Mouse (Mus musculus): ENCODE results near the gene Xylt1.

Xylt1 gene

DNA sequence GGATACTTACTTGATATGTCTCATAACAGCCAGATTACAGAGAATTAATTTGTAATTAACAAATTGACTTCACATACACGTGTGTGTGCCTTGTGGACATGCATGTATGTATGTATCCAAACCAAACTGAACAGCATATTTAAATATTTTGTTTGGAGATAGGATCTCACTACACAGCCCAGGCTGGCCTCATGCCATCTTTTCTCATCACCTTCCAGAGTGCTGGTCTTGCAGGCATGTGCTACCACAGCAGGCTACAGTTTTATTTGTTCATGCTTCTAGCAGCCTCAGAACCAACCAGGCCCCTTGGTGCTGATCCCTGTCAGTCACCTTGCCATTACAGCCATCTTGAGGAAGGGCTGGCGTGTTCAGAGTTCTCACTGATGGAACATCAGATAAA lies 233.6 kb downstream of the Xylt1 start:
- DNase-seq (ENCODE audit: low read depth): no peak

DNA sequence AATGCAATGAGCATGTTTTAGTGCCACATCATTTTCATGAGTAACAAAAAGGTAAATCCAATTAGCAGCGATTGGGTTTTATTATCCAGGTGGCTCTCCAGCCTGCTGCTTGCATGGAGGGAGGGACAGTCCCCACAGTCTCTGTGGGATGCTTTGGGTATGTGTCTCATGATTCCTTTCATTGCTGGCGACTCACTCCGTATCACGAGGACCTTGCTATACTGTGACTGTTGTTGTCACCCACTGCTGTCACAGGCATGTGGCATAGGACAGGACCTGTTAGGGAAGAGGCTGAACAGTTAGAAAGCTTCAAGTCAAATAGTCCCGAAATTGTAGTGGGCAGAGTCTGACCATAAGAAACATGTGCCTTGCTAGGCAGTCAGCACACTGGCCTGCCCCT lies 234.1 kb downstream of the Xylt1 start:
- DNase-seq (ENCODE audit: low read depth): no peak

DNA sequence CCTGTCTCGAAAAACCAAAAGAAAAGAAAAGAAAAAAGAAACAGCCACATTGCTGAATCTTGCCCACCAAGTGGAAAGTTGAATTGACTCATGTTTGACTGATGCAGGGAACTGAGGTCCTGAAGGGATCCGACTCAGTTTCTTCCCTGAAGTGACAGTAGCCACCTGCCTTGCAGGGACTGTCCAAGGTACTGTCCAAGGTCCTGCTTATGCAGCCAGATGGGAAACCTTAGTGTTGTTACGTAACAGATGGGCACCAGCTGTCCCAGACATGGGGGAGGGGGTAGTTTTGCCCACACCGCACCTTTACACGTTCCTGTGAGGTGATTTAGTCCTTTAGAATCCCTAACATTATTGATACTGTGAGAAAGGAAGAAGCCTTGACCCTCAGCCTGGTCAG lies 235.5 kb downstream of the Xylt1 start:
- DNase-seq (ENCODE audit: low read depth): no peak

DNA sequence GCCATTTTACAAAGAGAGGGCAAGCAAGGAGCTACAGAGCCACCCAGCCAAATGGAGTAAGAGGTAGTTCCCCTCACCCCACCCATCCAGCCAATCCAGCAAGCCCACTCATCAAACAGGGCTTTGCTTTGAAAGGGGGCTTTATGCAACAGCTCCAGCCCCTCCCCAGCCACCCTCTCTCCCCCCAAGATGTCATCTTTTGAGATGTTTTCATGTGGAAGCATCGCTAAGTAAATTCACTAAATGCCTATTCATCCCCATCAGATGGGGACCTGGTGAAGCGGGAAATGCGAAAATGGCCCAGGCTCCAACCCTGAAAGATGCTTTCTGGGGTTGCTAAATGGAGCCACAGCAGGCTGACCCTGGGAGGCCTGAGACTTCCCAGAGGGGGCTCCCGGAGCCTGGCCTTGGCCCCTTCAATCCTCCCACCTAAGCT lies 238.0 kb downstream of the Xylt1 start:
- DNase-seq (ENCODE audit: low read depth): no peak

DNA sequence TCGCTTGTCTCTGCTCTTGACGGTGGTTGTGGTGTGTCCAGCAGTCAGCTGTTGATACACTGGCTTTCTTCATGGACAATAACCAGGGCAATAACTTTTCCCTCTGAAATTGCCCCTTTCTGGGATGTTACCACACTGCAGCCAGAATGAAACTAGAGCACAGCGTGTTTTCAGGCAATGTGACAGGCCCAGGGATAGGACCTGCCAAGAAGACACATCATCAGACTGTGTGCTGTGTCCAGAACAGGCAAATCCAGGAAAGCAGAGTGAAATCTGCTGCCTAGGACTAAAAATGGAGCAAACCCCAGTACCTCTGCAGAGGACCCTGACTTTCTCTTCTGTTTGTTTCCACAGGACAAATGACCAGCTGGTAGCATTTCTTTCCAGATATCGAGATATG lies 240.8 kb downstream of the Xylt1 start:
- DNase-seq (ENCODE audit: low read depth): no peak

DNA sequence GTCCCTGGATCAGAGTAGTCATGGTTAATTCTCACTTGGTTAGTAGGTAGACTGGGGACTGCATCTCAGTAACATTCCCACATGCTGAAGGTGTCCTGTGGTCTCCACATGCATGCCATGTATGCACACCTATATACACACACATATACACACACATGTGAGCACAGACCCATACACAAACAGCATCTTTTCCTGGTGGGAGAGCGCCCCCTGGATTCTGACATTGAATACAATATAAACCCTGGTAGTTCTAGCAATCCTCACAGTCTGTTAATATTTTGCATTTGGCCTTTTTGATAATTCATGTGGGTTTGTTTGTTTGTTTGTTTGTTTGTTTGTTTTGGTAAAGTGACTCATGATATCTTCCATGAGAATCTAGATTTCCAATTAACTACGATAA lies 242.0 kb downstream of the Xylt1 start:
- DNase-seq (ENCODE audit: low read depth): no peak

DNA sequence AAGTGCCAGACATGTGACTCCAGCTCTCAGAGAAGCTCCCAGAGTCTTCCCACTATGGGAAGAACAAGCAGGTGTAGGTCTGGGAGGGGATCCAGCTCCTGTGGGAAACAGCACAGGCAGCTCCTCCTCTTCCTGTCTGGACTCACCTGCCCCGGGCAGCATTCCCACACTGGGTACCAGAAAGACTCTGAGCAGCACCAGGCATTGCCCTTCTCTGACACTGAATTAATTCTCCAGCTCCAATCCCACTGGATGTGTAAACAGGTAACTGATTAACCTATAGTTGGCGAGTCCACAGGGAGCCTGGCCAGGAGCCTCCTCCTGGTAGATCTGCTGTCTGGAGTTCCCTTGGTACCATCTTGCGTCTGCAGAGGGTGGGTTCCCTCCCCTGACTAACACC lies 248.0 kb downstream of the Xylt1 start:
- no peak for DNase-seq (ENCODE audit: low read depth)

DNA sequence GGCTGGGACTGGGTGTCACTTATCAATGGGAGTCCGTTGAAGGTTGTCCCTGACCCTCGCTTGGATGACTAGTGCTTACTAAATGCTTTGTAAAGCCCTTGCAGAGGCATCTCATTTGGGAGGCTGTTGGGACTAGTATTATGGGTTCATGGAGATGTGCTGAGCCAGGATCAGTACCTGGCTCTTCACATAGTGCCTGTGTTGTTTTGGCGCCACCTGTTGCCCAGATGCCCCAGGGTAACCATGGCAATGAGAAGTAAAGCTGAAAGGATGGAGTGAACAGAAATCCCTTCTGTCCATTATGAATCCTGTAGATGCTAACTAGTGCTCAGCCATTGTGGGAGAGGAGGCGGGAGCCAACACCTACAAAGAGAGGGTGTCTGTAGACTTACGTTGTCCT lies 249.9 kb downstream of the Xylt1 start:
- no peak for DNase-seq (ENCODE audit: low read depth)

DNA sequence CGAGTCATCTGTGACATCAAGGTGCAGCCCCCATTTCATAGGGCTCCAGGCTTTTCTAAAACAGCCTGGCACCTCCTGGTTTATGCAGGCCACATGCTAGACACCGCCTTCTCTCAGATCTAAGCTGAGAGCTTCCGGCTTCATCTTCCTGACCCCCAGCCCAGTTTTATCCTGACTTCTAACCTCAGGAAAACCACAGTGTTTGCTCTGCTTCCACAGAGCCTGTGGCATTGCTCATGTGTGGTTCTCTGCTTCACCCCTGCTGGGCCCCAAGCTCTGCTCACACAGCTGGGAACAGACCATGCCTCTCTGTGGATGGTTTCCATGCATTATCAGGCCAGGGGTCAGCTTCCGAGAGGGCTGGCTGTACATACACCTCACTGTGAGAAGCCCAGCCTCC lies 254.8 kb downstream of the Xylt1 start:
- DNase-seq (ENCODE audit: low read depth): no peak

DNA sequence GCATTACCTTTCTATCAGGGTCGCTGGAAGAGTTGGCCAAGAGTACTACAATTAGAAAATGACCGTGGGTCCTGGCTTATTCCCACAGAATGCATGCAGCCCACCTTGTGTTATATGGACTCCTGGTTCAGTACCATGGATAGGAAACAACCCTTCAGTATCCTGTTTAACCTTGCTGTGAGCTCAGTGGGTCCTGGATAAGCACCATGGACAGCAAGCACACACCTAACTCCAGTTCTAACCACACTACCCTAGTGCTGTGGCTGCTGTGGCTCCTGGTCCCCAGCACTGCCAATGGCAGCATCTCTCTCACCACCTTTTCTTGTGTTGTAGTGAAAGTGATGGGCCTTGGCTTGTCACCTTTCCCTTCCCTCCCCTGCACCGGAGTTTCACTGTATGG lies 255.9 kb downstream of the Xylt1 start:
- DNase-seq (ENCODE audit: low read depth): no peak

DNA sequence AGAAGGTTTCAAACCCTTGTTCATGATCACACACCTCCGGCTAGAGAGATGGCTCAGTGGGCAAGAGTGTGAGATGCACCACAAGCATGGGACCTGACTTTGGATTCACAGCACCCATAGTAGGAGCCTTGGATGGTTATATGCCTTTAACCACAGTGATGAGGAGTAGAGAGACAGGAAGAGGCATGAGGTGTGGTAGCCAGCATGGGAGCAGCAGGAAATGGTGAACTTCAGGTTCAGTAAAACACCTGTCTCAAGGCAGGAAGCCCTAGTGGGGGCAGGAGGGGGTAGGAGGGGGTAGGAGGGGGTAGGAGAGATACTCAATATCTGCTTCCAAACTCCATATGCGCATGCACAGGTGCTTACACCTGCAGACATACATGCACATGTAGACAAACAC lies 257.2 kb downstream of the Xylt1 start:
- DNase-seq (ENCODE audit: low read depth): no peak

DNA sequence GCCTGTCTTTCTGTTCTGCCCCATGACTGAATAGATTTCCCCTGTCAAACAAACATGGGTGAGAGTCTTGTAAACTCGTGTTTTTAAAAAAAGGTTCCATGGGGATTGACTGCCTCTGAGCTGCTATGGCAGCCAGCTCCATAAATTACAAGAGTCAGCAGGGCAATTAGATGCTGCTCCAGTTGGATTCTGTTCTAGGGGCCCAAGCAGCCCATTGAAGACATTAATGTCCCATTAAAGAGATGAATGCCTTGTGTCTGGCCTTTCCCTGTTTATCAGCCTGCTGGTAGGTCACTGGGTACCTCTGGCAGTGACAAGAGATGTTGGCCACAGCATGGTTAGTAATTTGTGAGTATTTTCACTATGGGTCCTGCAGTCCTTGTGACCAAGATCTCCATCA lies 271.9 kb downstream of the Xylt1 start:
- DNase-seq (ENCODE audit: low read depth): no peak

DNA sequence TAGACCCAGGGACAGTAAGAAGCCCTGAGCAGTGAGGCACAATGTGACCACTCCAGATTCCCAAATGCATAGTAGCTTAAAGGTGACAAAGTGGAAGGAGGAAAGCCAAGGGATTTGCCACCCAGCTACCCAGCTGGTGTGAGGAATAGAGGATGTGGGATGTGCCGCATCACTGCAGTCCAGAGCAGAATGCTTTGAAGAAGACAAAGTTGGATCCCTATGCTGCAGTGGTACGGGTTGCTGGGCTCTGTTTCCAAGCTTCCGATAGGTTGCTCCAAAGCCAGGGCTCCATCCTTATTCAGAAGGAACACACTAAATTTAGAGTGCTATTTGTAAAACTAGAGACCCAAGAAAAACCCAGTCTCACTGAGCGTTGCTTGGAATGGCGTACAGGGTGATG lies 275.0 kb downstream of the Xylt1 start:
- no peak for DNase-seq (ENCODE audit: low read depth)

DNA sequence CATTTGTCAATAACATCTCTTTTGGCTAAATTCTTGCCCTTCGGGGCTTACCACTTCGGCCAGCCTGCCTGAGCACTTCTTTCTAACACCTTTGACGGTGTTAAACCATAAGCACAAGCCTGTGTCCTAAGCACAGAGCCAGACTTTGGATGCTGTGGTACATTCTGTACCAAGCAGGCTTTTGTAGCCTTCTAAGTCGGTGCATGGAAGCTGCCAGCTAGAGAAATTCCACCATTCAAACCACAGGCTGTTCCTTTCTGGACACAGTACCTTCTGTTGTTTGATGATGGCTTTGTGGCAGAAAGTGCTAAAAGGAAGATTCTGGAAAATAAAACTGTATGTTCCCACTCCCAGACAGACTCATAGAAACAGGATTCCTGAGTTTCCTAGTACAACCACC lies 277.4 kb downstream of the Xylt1 start:
- DNase-seq (ENCODE audit: low read depth): no peak

DNA sequence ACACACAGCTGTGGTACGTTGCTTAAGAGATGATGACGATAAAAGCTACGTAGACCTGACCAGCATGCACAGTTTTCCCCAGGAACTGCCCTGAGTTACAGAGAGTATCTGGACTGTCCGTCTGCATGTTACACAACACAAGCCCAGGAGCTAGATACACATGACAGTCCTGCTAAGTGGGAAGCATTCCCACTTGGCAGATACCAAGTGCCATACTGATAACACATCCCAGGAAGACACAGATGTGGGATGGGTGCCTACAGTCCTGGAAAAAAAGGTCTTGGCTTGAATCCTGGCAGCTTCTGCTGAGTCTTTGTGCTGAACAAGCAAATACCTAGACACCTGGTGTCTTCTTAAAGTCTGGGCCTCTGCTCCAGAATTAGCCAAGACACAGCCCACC lies 278.0 kb downstream of the Xylt1 start:
- DNase-seq (ENCODE audit: low read depth): no peak

DNA sequence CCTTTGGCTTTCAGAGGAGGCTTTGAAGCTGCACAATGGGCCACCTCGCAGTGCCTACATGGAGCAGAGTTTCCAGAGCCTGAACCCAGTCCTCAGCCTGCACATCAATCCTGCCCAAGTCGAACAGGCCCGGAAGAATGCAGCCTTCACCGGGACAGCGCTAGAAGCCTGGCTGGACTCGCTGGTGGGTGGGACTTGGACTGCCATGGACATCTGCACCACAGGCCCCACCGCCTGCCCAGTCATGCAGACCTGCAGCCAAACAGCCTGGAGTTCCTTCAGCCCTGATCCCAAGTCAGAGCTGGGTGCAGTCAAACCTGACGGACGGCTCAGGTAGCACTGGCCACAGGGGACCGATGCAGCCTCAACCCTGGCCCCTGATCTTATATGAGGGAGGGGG lies 286.5 kb downstream of the Xylt1 start:
- DNase-seq (ENCODE audit: low read depth): no peak

DNA sequence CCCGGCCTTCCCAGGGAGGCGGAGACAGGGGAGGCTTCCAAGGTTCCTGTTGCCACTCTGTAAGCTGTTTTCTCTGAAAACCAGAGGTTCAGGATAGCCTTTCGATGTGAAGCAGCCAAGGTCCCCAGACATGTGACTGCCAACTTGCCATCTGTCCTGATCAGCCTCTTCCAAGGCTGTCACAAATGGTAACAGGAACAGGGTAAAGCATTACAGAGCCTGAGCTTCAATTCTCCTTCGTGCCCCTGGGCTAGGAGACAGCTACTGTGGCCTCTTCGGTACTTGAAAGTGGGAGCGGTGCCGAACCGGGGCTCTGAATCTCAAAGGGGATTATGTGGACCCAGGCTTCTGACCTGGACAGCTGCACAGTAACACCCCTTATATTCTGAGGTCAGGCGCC lies 287.4 kb downstream of the Xylt1 start:
- DNase-seq (ENCODE audit: low read depth): no peak

DNA sequence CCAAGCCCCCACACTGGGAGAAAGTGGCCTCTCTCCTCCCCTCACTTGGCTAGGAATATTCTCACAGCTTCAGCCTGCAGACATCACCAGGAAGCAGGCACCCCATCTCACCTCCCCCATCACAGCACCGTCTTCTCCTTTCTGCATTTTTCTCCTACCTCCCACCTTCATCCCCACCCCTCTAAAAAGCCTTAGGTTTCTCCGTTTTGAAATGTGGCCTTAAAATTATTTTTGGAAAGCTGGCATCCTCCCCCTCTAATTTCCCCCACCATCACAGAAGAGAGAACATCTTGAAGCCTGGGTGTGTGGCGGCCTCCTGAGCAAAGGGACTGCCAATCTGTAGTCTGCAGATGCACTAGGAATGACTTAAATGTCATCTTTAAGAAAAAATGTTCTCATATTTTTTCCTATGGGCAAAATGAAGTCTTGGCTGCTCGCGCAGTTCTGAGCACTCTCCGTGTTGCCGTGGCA lies 291.4 kb downstream of the Xylt1 start:
- DNase-seq (ENCODE audit: low read depth): no peak

DNA sequence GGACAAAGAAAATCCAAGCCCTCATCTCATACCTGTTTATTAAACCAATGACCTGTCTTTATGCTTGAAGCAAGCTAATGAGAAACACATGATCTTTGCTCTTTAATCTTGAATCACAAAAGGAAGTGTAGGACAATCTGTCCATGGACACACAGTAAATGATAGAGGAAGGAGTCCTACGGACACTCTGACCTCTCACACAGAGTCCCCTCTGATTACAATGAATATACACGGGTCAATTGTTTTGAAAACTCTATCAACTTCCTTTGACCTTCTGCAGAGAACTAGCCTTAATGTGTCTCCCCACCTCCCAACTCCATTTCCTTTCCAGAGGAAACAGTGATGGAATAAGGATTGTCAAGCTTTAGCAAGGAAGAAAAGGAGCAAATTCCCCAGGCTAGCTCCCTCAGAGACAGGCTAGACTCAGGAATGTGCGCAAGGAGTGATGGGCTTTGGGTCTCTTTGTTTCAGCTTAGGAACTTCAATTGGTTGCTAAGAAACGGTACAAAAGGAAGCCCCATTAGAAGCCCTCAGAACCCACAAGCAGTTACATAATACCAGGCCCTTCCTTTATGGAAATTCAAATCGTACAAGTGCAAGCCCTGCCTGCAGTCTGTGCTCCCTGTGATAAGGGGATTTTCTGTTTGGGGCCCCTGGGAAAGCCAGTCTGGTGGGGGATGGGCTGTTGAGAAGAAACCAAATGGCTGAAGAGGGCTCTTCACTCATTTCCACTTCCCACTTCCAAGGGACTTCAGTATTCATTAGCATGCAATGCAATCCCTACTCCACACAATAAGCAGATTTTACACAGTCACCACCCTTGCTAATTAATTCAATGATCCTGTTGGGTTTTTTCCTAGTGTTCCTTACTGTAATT lies 305.6 kb downstream of the Xylt1 start:
- DNase-seq (ENCODE audit: low read depth): no peak

DNA sequence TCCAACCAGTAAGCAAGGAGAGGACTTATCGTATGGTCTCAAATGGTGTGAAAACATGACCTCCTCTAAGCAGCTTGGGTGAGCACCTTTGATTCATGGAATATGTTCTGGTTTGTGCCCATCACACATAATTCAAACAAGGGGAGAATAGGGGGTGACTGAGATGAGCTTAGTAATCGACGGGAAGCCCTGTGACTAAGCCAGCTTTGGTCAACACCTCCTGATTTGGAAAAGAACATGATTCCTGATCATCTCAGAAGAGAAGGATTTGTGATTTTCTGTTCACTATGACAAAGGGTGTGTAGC lies 306.2 kb downstream of the Xylt1 start:
- DNase-seq (ENCODE audit: low read depth): no peak

DNA sequence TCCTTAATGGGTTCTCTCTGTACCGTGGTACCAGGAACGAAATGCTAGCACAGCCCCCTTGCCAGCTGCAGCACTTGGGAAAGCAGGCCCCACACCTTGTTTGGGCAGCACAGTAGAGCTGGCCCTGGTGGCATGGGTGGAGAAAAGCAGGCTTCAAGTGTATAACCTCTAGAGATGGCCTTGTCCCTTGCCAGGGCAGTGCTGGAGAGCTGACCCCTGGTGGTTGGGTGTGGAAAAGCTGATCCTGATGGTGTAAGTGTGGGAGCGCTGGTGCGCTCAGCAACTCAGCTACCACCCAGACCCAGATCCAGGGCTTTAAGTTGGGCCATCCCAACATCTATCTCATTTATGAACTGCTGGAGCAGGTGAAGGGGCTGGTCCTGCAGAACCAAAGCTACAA lies 314.8 kb downstream of the Xylt1 start:
- no peak for DNase-seq (ENCODE audit: low read depth)

DNA sequence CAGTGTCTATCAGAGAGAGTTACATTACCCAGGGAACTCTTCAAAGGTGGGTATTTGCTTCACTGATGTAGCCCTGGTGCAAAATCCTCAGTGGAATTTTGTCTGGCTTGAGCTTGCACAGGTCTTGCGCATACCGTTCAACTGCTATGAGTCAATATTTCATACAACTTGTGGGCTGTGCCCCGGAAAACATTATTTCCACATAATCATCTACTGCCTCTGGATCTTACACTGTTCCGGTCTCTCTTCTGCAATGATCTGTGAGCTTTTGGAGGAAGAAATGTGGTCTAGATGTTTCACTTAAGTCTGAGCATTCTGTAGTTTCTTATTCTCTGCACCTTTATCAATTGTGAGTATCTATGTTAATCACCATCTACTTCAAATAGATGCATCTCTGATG lies 316.9 kb downstream of the Xylt1 start:
- DNase-seq (ENCODE audit: low read depth): no peak

DNA sequence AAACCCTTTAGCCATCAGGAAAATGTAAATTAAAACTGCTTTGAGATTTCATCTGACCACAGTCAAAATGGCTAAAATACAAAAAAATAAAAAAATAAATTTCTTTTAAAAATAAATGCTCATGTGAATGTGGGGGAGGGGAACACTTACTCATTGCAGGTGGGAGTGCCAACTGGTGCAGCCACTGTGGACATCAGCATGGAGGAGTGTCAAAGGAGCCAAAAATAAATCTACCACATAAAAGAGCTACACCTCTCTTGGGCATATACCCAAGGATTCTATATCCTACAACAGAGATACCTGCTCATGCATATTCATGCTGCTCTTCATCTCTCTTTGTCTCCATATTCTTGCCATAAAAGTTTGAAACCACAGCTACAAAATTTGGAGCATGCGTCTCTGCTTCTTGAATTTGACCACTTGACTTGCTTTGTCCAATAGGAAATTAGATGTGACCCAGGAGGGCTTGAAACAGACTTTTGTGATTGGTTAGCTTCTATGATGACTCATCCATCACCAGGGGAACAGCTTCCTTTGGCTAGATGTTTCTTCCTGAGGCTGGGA lies 317.9 kb downstream of the Xylt1 start:
- DNase-seq (ENCODE audit: low read depth): no peak

DNA sequence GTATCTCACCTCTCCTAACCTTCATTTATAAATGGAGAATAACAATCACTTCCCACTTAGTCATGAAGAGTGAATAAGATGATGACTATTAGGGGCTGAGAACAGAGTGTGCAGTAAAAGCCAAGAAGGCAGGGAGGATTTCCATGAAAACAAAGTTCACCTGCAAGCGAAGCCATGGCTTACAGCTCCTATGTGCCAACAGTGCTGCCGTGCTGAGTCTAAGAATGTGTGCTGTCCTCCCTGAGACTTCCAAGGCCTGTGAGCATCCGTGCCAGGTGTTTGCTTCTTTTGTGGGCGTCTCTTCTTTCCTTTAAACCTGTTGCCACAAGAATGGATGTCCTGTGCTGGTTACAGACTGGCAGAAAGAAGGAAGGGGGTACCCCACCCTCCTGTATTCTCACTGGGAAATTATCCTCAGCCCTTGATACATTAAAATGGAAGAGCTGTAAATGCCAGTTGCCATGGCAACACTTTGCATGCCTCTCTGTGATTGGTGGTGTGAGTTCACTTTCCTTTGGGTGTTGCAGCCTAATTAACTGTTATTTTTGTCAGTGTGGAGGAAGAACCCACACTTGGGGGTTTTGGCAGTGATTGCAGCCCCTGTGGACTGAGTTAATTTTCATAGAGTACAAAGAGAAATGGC lies 318.7 kb downstream of the Xylt1 start:
- peak; percentile 12 for DNase-seq (ENCODE audit: low read depth)
